Mouse (Mus musculus) intestine, embryonic 14.5 days (tissue): Measurements from ENCODE around the gene Slc22a23. TPM values are rescaled to one million over a fixed set of nuclear protein-coding genes. Genes with fewer than 3 reads are reported as not detected.

ENCODE experiments used
- ATAC-seq: fragments of 200-750 bp; cut with Nextera tagmentation; replicated peaks from 2 replicates; pipeline ENCODE4 v1.8.0; 2017; ENCODE audit warnings: low read depth, moderate number of reproducible peaks, moderate TSS enrichment, moderate library complexity; ENCODE audit not compliant: low FRiP score, low TSS enrichment
- DNase-seq: peaks from one replicate; pipeline ENCODE4 v3.0.0-alpha.2; 2018; ENCODE audit warnings: low spot score
- H3K27ac ChIP-seq: fragments of 300-500 bp; sonication (generic); 2 replicates; pipeline ENCODE4 v1.5.1; 2014; ENCODE audit warnings: low read depth, mild to moderate bottlenecking, control low read depth
- H3K27me3 ChIP-seq: fragments of 300-500 bp; sonication (generic); replicated peaks from 2 replicates; pipeline ENCODE4 v1.6.1; 2014; ENCODE audit warnings: low read length, control low read depth; ENCODE audit not compliant: control insufficient read depth, insufficient read depth
- H3K36me3 ChIP-seq: fragments of 300-500 bp; sonication (generic); 2 replicates; pipeline ENCODE4 v1.6.1; 2014; ENCODE audit warnings: low read length, control low read depth; ENCODE audit not compliant: control insufficient read depth, insufficient read depth
- H3K4me1 ChIP-seq: fragments of 300-500 bp; sonication (generic); replicated peaks from 2 replicates; pipeline ENCODE4 v1.6.1; 2014; ENCODE audit warnings: low read length, control low read depth, mixed read lengths; ENCODE audit not compliant: control insufficient read depth, insufficient read depth
- H3K4me2 ChIP-seq: fragments of 300-500 bp; sonication (generic); 2 replicates; pipeline ENCODE4 v1.6.1; 2014; ENCODE audit warnings: low read length
- H3K4me3 ChIP-seq: fragments of 300-500 bp; sonication (generic); 2 replicates; pipeline ENCODE4 v1.5.1; 2014; ENCODE audit warnings: low read depth, low read length, control low read depth, mixed read lengths
- H3K9ac ChIP-seq: fragments of 300-500 bp; sonication (generic); 2 replicates; pipeline ENCODE4 v1.6.1; 2014; ENCODE audit warnings: mild to moderate bottlenecking, low read length
- H3K9me3 ChIP-seq: fragments of 300-500 bp; sonication (generic); 2 replicates; pipeline ENCODE4 v1.6.1; 2016; ENCODE audit warnings: low read length, control low read depth; ENCODE audit not compliant: control insufficient read depth
- WGBS: fragments of 180-500 bp; shearing (Covaris S2); extraction: QIAGEN DNeasy Blood & Tissue Kit; methylation state at CpG from one replicate; pipeline ENCODE4 v1.1.7; 2014; 5-methylcytosine and 5-hydroxymethylcytosine counted together
- polyA plus RNA-seq: library from polyadenylated mRNA; unstranded; fragments of >200 nt; fragmentation: Nextera tagmentation; extraction: Ambion mirVana; gene quantifications from 2 replicates; pipeline ENCODE4 v1.2.1, GENCODE M21; 2014

The Slc22a23 gene
- polyA plus RNA-seq, 1 experiment from 2014 or later, result 4.0 TPM

GRCm38 (mm10) chr13:34132875-34133274 lies 212.1 kb downstream of the Slc22a23 start:
- H3K9ac ChIP-seq, result no peak overlapping the region
- ATAC-seq, result no peak
- 38% methylated on average over 6 of the region's 6 CpGs for WGBS

GRCm38 (mm10) chr13:34132299-34132698 lies 212.7 kb downstream of the Slc22a23 start:
- H3K27ac ChIP-seq, result peak overlapping the region; percentile 81; the same call in 1 of the 2 replicates
- H3K9ac ChIP-seq, result no peak overlapping the region
- 0 out of 2 replicates have a peak overlapping the region, but pooled peaks have one; percentile 10 for H3K4me3 ChIP-seq

More at GRCm38 (mm10) chr13:34132875-34133274, 212.1 kb downstream of the Slc22a23 start:
- no peak for DNase-seq
- H3K4me1 ChIP-seq, result peaks cover 34% of the 10 kb centered on the region
- no peaks in the 10 kb centered on the region for H3K9me3 ChIP-seq
- peak overlapping the region; percentile 82 for H3K4me2 ChIP-seq
- H3K27ac ChIP-seq, result no peak overlapping the region
- no peak overlapping the region for H3K4me3 ChIP-seq
- peaks cover 13% of the 10 kb centered on the region; the same call in 1 of the 2 replicates for H3K27me3 ChIP-seq
- no peaks in the 10 kb centered on the region for H3K36me3 ChIP-seq

GRCm38 (mm10) chr13:34131708-34132060 lies 213.3 kb downstream of the Slc22a23 start:
- peaks cover 33% of the 10 kb centered on the region for H3K4me1 ChIP-seq
- H3K36me3 ChIP-seq, result peaks cover 2% of the 10 kb centered on the region; the same call in 1 of the 2 replicates
- H3K4me3 ChIP-seq, result peak overlapping the region; percentile 78
- 4% methylated on average over 10 of the region's 10 CpGs for WGBS
- no peaks in the 10 kb centered on the region for H3K9me3 ChIP-seq
- peak overlapping the region; percentile 73 for H3K9ac ChIP-seq
- ATAC-seq (no peak), DNase-seq (peak; percentile 74)
- H3K27ac ChIP-seq, result peak overlapping the region; percentile 81
- peak overlapping the region; percentile 82 for H3K4me2 ChIP-seq
- H3K27me3 ChIP-seq, result peaks cover 13% of the 10 kb centered on the region; the same call in 1 of the 2 replicates

More at GRCm38 (mm10) chr13:34132299-34132698, 212.7 kb downstream of the Slc22a23 start:
- peaks cover 13% of the 10 kb centered on the region; the same call in 1 of the 2 replicates for H3K27me3 ChIP-seq
- 10% methylated on average over 15 of the region's 15 CpGs for WGBS
- no peaks in the 10 kb centered on the region for H3K36me3 ChIP-seq
- H3K4me1 ChIP-seq, result peaks cover 34% of the 10 kb centered on the region
- ATAC-seq, result no peak
- no peaks in the 10 kb centered on the region for H3K9me3 ChIP-seq
- H3K4me2 ChIP-seq, result peak overlapping the region; percentile 82
- DNase-seq, result peak; percentile 56

- WGBS, result under 1% methylated on average over 24 of the region's 24 CpGs
- peak overlapping the region; percentile 78 for H3K4me3 ChIP-seq
- peak overlapping the region; percentile 81 for H3K27ac ChIP-seq
- peak; percentile 48 for ATAC-seq
- peak overlapping the region; percentile 82 for H3K4me2 ChIP-seq
- peak; percentile 77 for DNase-seq
- peaks cover 5% of the 10 kb centered on the region; the same call in 1 of the 2 replicates for H3K36me3 ChIP-seq
- H3K4me1 ChIP-seq, result peaks cover 30% of the 10 kb centered on the region
- H3K9ac ChIP-seq, result peak overlapping the region; percentile 73
- peaks cover 13% of the 10 kb centered on the region; the same call in 1 of the 2 replicates for H3K27me3 ChIP-seq
- H3K9me3 ChIP-seq, result no peaks in the 10 kb centered on the region
Measured at GRCm38 (mm10) chr13:34131011-34131707, 213.8 kb downstream of the Slc22a23 start.

- peak within 1 kb of the TSS; percentile 78 for H3K4me3 ChIP-seq
- H3K4me1 ChIP-seq, result peaks cover 37% of the 10 kb centered on the region
- peak within 1 kb of the TSS; percentile 82 for H3K4me2 ChIP-seq
- no peaks in the 10 kb centered on the region for H3K9me3 ChIP-seq
- peak within 1 kb of the TSS; percentile 81 for H3K27ac ChIP-seq
- H3K27me3 ChIP-seq, result peaks cover 13% of the 10 kb centered on the region; the same call in 1 of the 2 replicates
- peak within 1 kb of the TSS; percentile 73 for H3K9ac ChIP-seq
- DNase-seq, result peak; percentile 90
- under 1% methylated on average over 26 of the region's 26 CpGs for WGBS
- ATAC-seq, result peak; percentile 93
- H3K36me3 ChIP-seq, result peaks cover 12% of the 10 kb centered on the region
Measured at GRCm38 (mm10) chr13:34130226-34130731, 214.7 kb downstream of the Slc22a23 start, which contains the start of gene Tubb2b. Gene Tubb2b, minus strand, starts transcription at chr13:34130466.

GRCm38 (mm10) chr13:34129485-34130225 lies 215.3 kb downstream of the Slc22a23 start:
- peak overlapping the region; percentile 78 for H3K4me3 ChIP-seq
- under 1% methylated on average over 31 of the region's 31 CpGs for WGBS
- peaks cover 40% of the 10 kb centered on the region for H3K4me1 ChIP-seq
- H3K9ac ChIP-seq, result peak overlapping the region; percentile 73
- peak overlapping the region; percentile 81 for H3K27ac ChIP-seq
- DNase-seq (peak; percentile 89), ATAC-seq (peak; percentile 14)
- H3K4me2 ChIP-seq, result peak overlapping the region; percentile 82
- peaks cover 17% of the 10 kb centered on the region for H3K36me3 ChIP-seq
- H3K9me3 ChIP-seq, result no peaks in the 10 kb centered on the region
- peaks cover 13% of the 10 kb centered on the region; the same call in 1 of the 2 replicates for H3K27me3 ChIP-seq

Other genes with a start within 250 kb of the Slc22a23 start
- 35.5 and 41.5 TPM in 2 replicates for gene Tubb2b, start 214.7 kb downstream of the Slc22a23 start, polyA plus RNA-seq
- 86.8 and 90.8 TPM in 2 replicates for gene Psmg4, start 182.2 kb downstream of the Slc22a23 start, polyA plus RNA-seq